Mouse (Mus musculus) CH12.LX (cell line): Measurements from ENCODE around the gene Arhgef10l. TPM values are rescaled to one million over a fixed set of nuclear protein-coding genes. Genes with fewer than 3 reads are reported as not detected.
A peak's percentile ranks its signal among the peaks of the same experiment; 100 is the strongest.
"Not testable (repeated sequence)": the region's sequence is repeated elsewhere in the genome, so short reads cannot be mapped to it uniquely, and the experiment has no call there.

ENCODE experiments used
- DNase-seq: peaks from one replicate; pipeline ENCODE4 v3.0.0-alpha.2; 2013; ENCODE audit errors: extremely low read depth
- H3K27ac ChIP-seq: 2 replicates; pipeline ENCODE4 v1.5.1; 2012; ENCODE audit warnings: low read depth, mild to moderate bottlenecking, control low read depth, moderate library complexity; ENCODE audit not compliant: insufficient read depth
- H3K27me3 ChIP-seq: replicated peaks from 2 replicates; pipeline ENCODE3; 2012; ENCODE audit warnings: inconsistent platforms
- H3K36me3 ChIP-seq, 2 experiments: replicated peaks in 1 of 2; 2 replicates each; pipeline versions ENCODE3 to v1.6.1; 2012; ENCODE audit warnings: inconsistent platforms in 1 of 2, low read length in 1 of 2, mild to moderate bottlenecking in 1 of 2, mixed read lengths in 1 of 2, moderate library complexity in 1 of 2; ENCODE audit not compliant: control insufficient read depth in 1 of 2, insufficient read depth in 1 of 2
- H3K4me1 ChIP-seq, 2 experiments: 2 replicates each; pipeline ENCODE4 v1.6.1; 2012; ENCODE audit warnings: inconsistent platforms in 1 of 2, moderate library complexity in 1 of 2; ENCODE audit not compliant: insufficient read depth in 2 of 2, control insufficient read depth in 1 of 2
- H3K4me2 ChIP-seq: 2 replicates; pipeline ENCODE4 v1.6.1; 2012; ENCODE audit warnings: low read depth, mild to moderate bottlenecking, control low read depth; ENCODE audit not compliant: poor library complexity, insufficient read depth, severe bottlenecking
- H3K4me3 ChIP-seq, 3 experiments: fragments of 150-350 bp in 1 of 3; sonication (generic) in 1 of 3; replicated peaks in 1 of 3; 2 replicates each; pipeline versions ENCODE3 to v1.5.1; 2011 to 2012; ENCODE audit warnings: low read depth in 2 of 3, low read length in 2 of 3, mild to moderate bottlenecking in 2 of 3, moderate library complexity in 2 of 3, control low read depth in 1 of 3, improper control_type of control experiment in 1 of 3, inconsistent platforms in 1 of 3, mixed read lengths in 1 of 3; ENCODE audit not compliant: poor library complexity in 1 of 3
- H3K79me2 ChIP-seq: replicated peaks from 2 replicates; pipeline ENCODE4 v1.6.1; 2012; ENCODE audit warnings: mild to moderate bottlenecking, moderate library complexity; ENCODE audit not compliant: control insufficient read depth, poor library complexity, insufficient read depth, severe bottlenecking; ENCODE audit errors: extremely low read depth
- H3K9ac ChIP-seq: 2 replicates; pipeline ENCODE4 v1.6.1; 2012; ENCODE audit warnings: low read depth, mild to moderate bottlenecking, control low read depth, moderate library complexity; ENCODE audit not compliant: insufficient read depth
- H3K9me3 ChIP-seq: replicated peaks from 2 replicates; pipeline ENCODE3; 2012; ENCODE audit warnings: low read length, inconsistent platforms, mixed read lengths
- BHLHE40 ChIP-seq: IDR thresholded peaks from 2 replicates; pipeline ENCODE4 v1.6.1; 2011; ENCODE audit warnings: mild to moderate bottlenecking, low read depth, low read length, improper control_type of control experiment
- CTCF ChIP-seq, 2 experiments: IDR thresholded peaks in 1 of 2; conservative IDR thresholded peaks in 1 of 2; 2 replicates each; pipeline ENCODE4 v1.5.1; 2011 to 2012; ENCODE audit warnings: low read depth in 2 of 2, low read length in 2 of 2, improper control_type of control experiment in 1 of 2, inconsistent platforms in 1 of 2, mild to moderate bottlenecking in 1 of 2, moderate library complexity in 1 of 2
- IRF4 ChIP-seq: IDR thresholded peaks from 2 replicates; pipeline ENCODE4 v1.6.1; 2014; ENCODE audit warnings: low read depth, mild to moderate bottlenecking, inconsistent platforms, low read length, improper control_type of control experiment
- KAT2A ChIP-seq: IDR thresholded peaks from 2 replicates; pipeline ENCODE4 v1.6.1; 2012; ENCODE audit warnings: low read length, improper control_type of control experiment, inconsistent platforms; ENCODE audit not compliant: insufficient replicate concordance
- MAX ChIP-seq: IDR thresholded peaks from 2 replicates; pipeline ENCODE4 v1.6.1; 2011; ENCODE audit warnings: low read length, improper control_type of control experiment
- MEF2A ChIP-seq: IDR thresholded peaks from 2 replicates; pipeline ENCODE4 v1.6.1; 2014; ENCODE audit warnings: low read depth, mild to moderate bottlenecking, inconsistent platforms, low read length, improper control_type of control experiment, borderline replicate concordance
- MXI1 ChIP-seq: IDR thresholded peaks from 2 replicates; pipeline ENCODE4 v1.6.1; 2011; ENCODE audit warnings: mild to moderate bottlenecking, low read depth, low read length, improper control_type of control experiment
- NRF1 ChIP-seq: IDR thresholded peaks from 2 replicates; pipeline ENCODE4 v1.6.1; 2014; ENCODE audit warnings: low read depth, mild to moderate bottlenecking, inconsistent platforms, low read length, improper control_type of control experiment, moderate library complexity
- POLR2A ChIP-seq: IDR thresholded peaks from 2 replicates; pipeline ENCODE4 v1.6.1; 2011; ENCODE audit warnings: low read depth, mild to moderate bottlenecking, improper control_type of control experiment, low read length
- POLR2AphosphoS2 ChIP-seq: IDR thresholded peaks from 2 replicates; pipeline ENCODE4 v1.6.1; 2011; ENCODE audit warnings: low read depth, low read length, improper control_type of control experiment
- RAD21 ChIP-seq: IDR thresholded peaks from 2 replicates; pipeline ENCODE4 v1.6.1; 2011; ENCODE audit warnings: low read depth, mild to moderate bottlenecking, low read length, improper control_type of control experiment, moderate library complexity
- SMC3 ChIP-seq: IDR thresholded peaks from 2 replicates; pipeline ENCODE4 v1.6.1; 2011; ENCODE audit warnings: low read depth, low read length, improper control_type of control experiment
- TCF12 ChIP-seq: IDR thresholded peaks from 2 replicates; pipeline ENCODE4 v1.6.1; 2014; ENCODE audit warnings: low read depth, mild to moderate bottlenecking, inconsistent platforms, low read length, improper control_type of control experiment
- ZNF384 ChIP-seq: IDR thresholded peaks from 2 replicates; pipeline ENCODE4 v1.6.1; 2012; ENCODE audit warnings: low read depth, low read length, improper control_type of control experiment, inconsistent platforms
- dilution Hi-C: fragments of 300-500 bp; cut with MboI; formaldehyde crosslinking; loops from 2 replicates; pipeline ENCODE4 v1.14.3; 2020; ENCODE audit warnings: low sequenced_read_pairs; ENCODE audit not compliant: extremely low pct_unique_long_range_greater_than_20kb, extremely low pct_ligation_motif_present
- in situ Hi-C: fragments of 300-500 bp; cut with MboI; formaldehyde crosslinking; loops from 3 replicates; pipeline ENCODE4 v1.14.3; 2019; ENCODE audit warnings: low sequenced_read_pairs, low pct_ligation_motif_present, low pct_unique_long_range_greater_than_20kb, mixed read lengths
- polyA plus RNA-seq: library from polyadenylated mRNA; unstranded; fragments of >175 nt; gene quantifications from 2 replicates; pipeline ENCODE4 v1.2.1, GENCODE M21; 2012; ENCODE audit warnings: low read depth; ENCODE audit not compliant: insufficient read length
- total RNA-seq, 2 experiments: library from RNA; depleted of rRNA; stranded (reverse); fragments of 300-350 nt in 1 of 2; fragments of >200 nt in 1 of 2; gene quantifications; 2 replicates each; pipeline ENCODE4 v1.2.3; 2012 to 2014

The Arhgef10l gene
- total and polyA plus RNA-seq, 3 experiments = 4.5 to 15.8 (median 10.2) TPM

GRCm38 (mm10) chr4:140566785-140567184 is 99.0 kb downstream of the Arhgef10l start (continued):
- peak; percentile 100 for TF ChIP-seq BHLHE40
- peak; percentile 76; the same call in 1 of the 2 replicates for TF ChIP-seq MXI1
- TF ChIP-seq MEF2A = peak; percentile 92; the same call in 1 of the 2 replicates
- TF ChIP-seq ZNF384 = no peak
- TF ChIP-seq CTCF (conservative IDR thresholded peaks at IDR 0.05 in 1 of 2, IDR thresholded peaks at IDR 0.05 in 1 of 2; ENCODE audit: low read depth in 2 of 2, low read length in 2 of 2) = no peak
- TF ChIP-seq MAX = peak; percentile 44; the same call in 1 of the 2 replicates
- TF ChIP-seq TCF12 = peak; percentile 99
- peak; percentile 25; the same call in 1 of the 2 replicates for TF ChIP-seq POLR2A
- TF ChIP-seq RAD21 = peak; percentile 1
- TF ChIP-seq NRF1 = peak; percentile 49
- TF ChIP-seq, all 38 proteins: peak for 22

GRCm38 (mm10) chr4:140564459-140564858 is 101.4 kb downstream of the Arhgef10l start:
- H3K9ac ChIP-seq, H3K79me2 ChIP-seq, dilution Hi-C loops, H3K4me3 ChIP-seq, in situ Hi-C loops, DNase-seq, H3K27me3 ChIP-seq, H3K27ac ChIP-seq, H3K4me2 ChIP-seq: not testable (repeated sequence)
- Histone ChIP-seq H3K9me3 (peaks cover 17% of the 10 kb centered on the region), H3K4me1 (peaks cover 33 to 51% of the 10 kb centered on the region in 2 experiments), H3K36me3 (peaks cover 7 to 80% of the 10 kb centered on the region in 2 experiments)

- Histone ChIP-seq H3K27me3 (no peaks in the 10 kb centered on the region), H3K9me3 (peaks cover 17% of the 10 kb centered on the region), H3K36me3 (peaks cover 7 to 84% of the 10 kb centered on the region in 2 experiments), H3K4me3 (no peak overlapping the region), H3K27ac (no peak overlapping the region), H3K4me1 (peaks cover 15 to 35% of the 10 kb centered on the region in 2 experiments), H3K79me2 (no peaks in the 10 kb centered on the region), H3K9ac (no peak overlapping the region), H3K4me2 (no peak overlapping the region)
- in situ Hi-C loops (no loop called here), dilution Hi-C loops (no loop called here)
- no peak for DNase-seq
- TF ChIP-seq KAT2A (no peak), RAD21 (no peak), SMC3 (no peak), IRF4 (no peak), MAX (no peak), POLR2AphosphoS2 (no peak), NRF1 (no peak)
These were observed 103.2 kb downstream of the Arhgef10l start for GRCm38 (mm10) chr4:140562461-140563178.
